Mouse (Mus musculus) R1 (cell line): Measurements from ENCODE around the gene Cdc25a.

Source experiments
- DNase-seq: peaks from one replicate; pipeline ENCODE4 v3.0.0-alpha.2; 2018; ENCODE audit warnings: low read depth, low spot score

Cdc25a gene

GRCm38 (mm10) chr9:109931257-109932171, 56.1 kb downstream of the Cdc25a start, which contains the start of gene Map4:
Gene Map4, plus strand, starts transcription at chr9:109931460.
- peak; percentile 97 for DNase-seq

GRCm38 (mm10) chr9:109932361-109932755, 57.0 kb downstream of the Cdc25a start:
- peak; percentile 76 for DNase-seq

GRCm38 (mm10) chr9:109932756-109933375, 57.5 kb downstream of the Cdc25a start:
- peak; percentile 57 for DNase-seq

- DNase-seq = peak; percentile 51
These were observed 64.0 kb downstream of the Cdc25a start for GRCm38 (mm10) chr9:109939401-109939800.

- DNase-seq = no peak
These were observed 67.4 kb downstream of the Cdc25a start for GRCm38 (mm10) chr9:109942796-109943195.
